Mouse (Mus musculus): Measurements from ENCODE around the gene Apom. TPM values are rescaled to one million over a fixed set of nuclear protein-coding genes. Genes with fewer than 3 reads are reported as not detected.

Gene Apom
- polyA plus RNA-seq, 1 experiment from 2014 or later: 18.3 TPM

GRCm38 (mm10) chr17:35083929-35084497 is 47.8 kb downstream of the Apom start:
- Histone ChIP-seq H3K27me3 (replicated peaks; ENCODE audit: control insufficient read depth, insufficient read depth, low read length) (no peaks in the 10 kb centered on the region), H3K36me3 (ENCODE audit: control insufficient read depth, insufficient read depth) (no peaks in the 10 kb centered on the region), H3K4me2 (replicated peaks; ENCODE audit: low read depth) (no peak overlapping the region), H3K9ac (ENCODE audit: low read depth, low read length) (no peak overlapping the region), H3K27ac (ENCODE audit: low read depth, low read length) (no peak overlapping the region), H3K9me3 (ENCODE audit: control insufficient read depth) (no peaks in the 10 kb centered on the region), H3K4me3 (ENCODE audit: low read depth, low read length) (no peak overlapping the region), H3K4me1 (replicated peaks; ENCODE audit: control insufficient read depth, insufficient read depth, low read length) (peaks cover 2% of the 10 kb centered on the region; the same call in 1 of the 2 replicates)
- whole genome bisulfite sequencing: 65% methylated on average over 3 of the region's 3 CpGs
- TF ChIP-seq CTCF (IDR thresholded peaks at IDR 0.05; ENCODE audit: low read depth): no peak
- no peak for ATAC-seq

GRCm38 (mm10) chr17:35082841-35083576 is 48.8 kb downstream of the Apom start:
- Histone ChIP-seq H3K27me3 (replicated peaks; ENCODE audit: control insufficient read depth, insufficient read depth, low read length) (no peaks in the 10 kb centered on the region), H3K4me3 (ENCODE audit: low read depth, low read length) (no peak overlapping the region), H3K27ac (ENCODE audit: low read depth, low read length) (no peak overlapping the region), H3K36me3 (ENCODE audit: control insufficient read depth, insufficient read depth) (no peaks in the 10 kb centered on the region), H3K4me1 (replicated peaks; ENCODE audit: control insufficient read depth, insufficient read depth, low read length) (peaks cover 5% of the 10 kb centered on the region; the same call in 1 of the 2 replicates), H3K9me3 (ENCODE audit: control insufficient read depth) (no peaks in the 10 kb centered on the region), H3K9ac (ENCODE audit: low read depth, low read length) (no peak overlapping the region), H3K4me2 (replicated peaks; ENCODE audit: low read depth) (no peak overlapping the region)
- no peak for TF ChIP-seq CTCF (IDR thresholded peaks at IDR 0.05; ENCODE audit: low read depth)
- 87% methylated on average over 16 of the region's 16 CpGs for WGBS
- no peak for ATAC-seq

- no peak for TF ChIP-seq CTCF (IDR thresholded peaks at IDR 0.05; ENCODE audit: low read depth)
- Histone ChIP-seq H3K4me3 (ENCODE audit: low read depth, low read length) (no peak overlapping the region), H3K27ac (ENCODE audit: low read depth, low read length) (0 out of 2 replicates have a peak overlapping the region, but pooled peaks have one; percentile 41), H3K9me3 (ENCODE audit: control insufficient read depth) (no peaks in the 10 kb centered on the region), H3K27me3 (replicated peaks; ENCODE audit: control insufficient read depth, insufficient read depth, low read length) (no peaks in the 10 kb centered on the region), H3K4me1 (replicated peaks; ENCODE audit: control insufficient read depth, insufficient read depth, low read length) (peaks cover 11% of the 10 kb centered on the region; the same call in 1 of the 2 replicates), H3K4me2 (replicated peaks; ENCODE audit: low read depth) (no peak overlapping the region), H3K36me3 (ENCODE audit: control insufficient read depth, insufficient read depth) (no peaks in the 10 kb centered on the region), H3K9ac (ENCODE audit: low read depth, low read length) (no peak overlapping the region)
- 89% methylated on average over 4 of the region's 4 CpGs for WGBS
- ATAC-seq: no peak
Measured at GRCm38 (mm10) chr17:35080710-35081109, 51.1 kb downstream of the Apom start.

GRCm38 (mm10) chr17:35080248-35080647 is 51.6 kb downstream of the Apom start:
- Histone ChIP-seq H3K4me2 (replicated peaks; ENCODE audit: low read depth) (peak overlapping the region; percentile 32; the same call in 1 of the 2 replicates), H3K4me1 (replicated peaks; ENCODE audit: control insufficient read depth, insufficient read depth, low read length) (peaks cover 11% of the 10 kb centered on the region; the same call in 1 of the 2 replicates), H3K27ac (ENCODE audit: low read depth, low read length) (peak overlapping the region; percentile 41; the same call in 1 of the 2 replicates), H3K27me3 (replicated peaks; ENCODE audit: control insufficient read depth, insufficient read depth, low read length) (no peaks in the 10 kb centered on the region), H3K9me3 (ENCODE audit: control insufficient read depth) (no peaks in the 10 kb centered on the region), H3K9ac (ENCODE audit: low read depth, low read length) (0 out of 2 replicates have a peak overlapping the region, but pooled peaks have one; percentile 11), H3K4me3 (ENCODE audit: low read depth, low read length) (no peak overlapping the region), H3K36me3 (ENCODE audit: control insufficient read depth, insufficient read depth) (no peaks in the 10 kb centered on the region)
- peak; percentile 28 for ATAC-seq
- TF ChIP-seq CTCF (IDR thresholded peaks at IDR 0.05; ENCODE audit: low read depth): no peak
- 32% methylated on average over 6 of the region's 6 CpGs for WGBS

GRCm38 (mm10) chr17:35079778-35080177 is 52.1 kb downstream of the Apom start:
- no peak overlapping the region for H3K4me3 ChIP-seq (ENCODE audit: low read depth, low read length)
- peak; percentile 58 for TF ChIP-seq CTCF (IDR thresholded peaks at IDR 0.05; ENCODE audit: low read depth)
- H3K4me1 ChIP-seq (replicated peaks; ENCODE audit: control insufficient read depth, insufficient read depth, low read length): peaks cover 11% of the 10 kb centered on the region; the same call in 1 of the 2 replicates
- H3K27me3 ChIP-seq (replicated peaks; ENCODE audit: control insufficient read depth, insufficient read depth, low read length): no peaks in the 10 kb centered on the region
- peak overlapping the region; percentile 32; the same call in 1 of the 2 replicates for H3K4me2 ChIP-seq (replicated peaks; ENCODE audit: low read depth)
- no peaks in the 10 kb centered on the region for H3K36me3 ChIP-seq (ENCODE audit: control insufficient read depth, insufficient read depth)
- H3K27ac ChIP-seq (ENCODE audit: low read depth, low read length): peak overlapping the region; percentile 41; the same call in 1 of the 2 replicates
- H3K9ac ChIP-seq (ENCODE audit: low read depth, low read length): 0 out of 2 replicates have a peak overlapping the region, but pooled peaks have one; percentile 11
- H3K9me3 ChIP-seq (ENCODE audit: control insufficient read depth): no peaks in the 10 kb centered on the region
- 28% methylated on average over 9 of the region's 9 CpGs for whole genome bisulfite sequencing
- ATAC-seq: peak; percentile 76

Other genes with a start within 250 kb of the Apom start
- 60.3 and 66.2 TPM in 2 replicates for gene C2, start 233.8 kb downstream of the Apom start, polyA plus RNA-seq (2015; fragmentation: Nextera tagmentation; extraction: Ambion mirVana)
- gene Ehmt2, start 233.6 kb downstream of the Apom start, polyA plus RNA-seq (2015; fragmentation: Nextera tagmentation; extraction: Ambion mirVana): 35.8 and 40.3 TPM in 2 replicates
- 119 and 128 TPM in 2 replicates for gene Slc44a4, start 217.6 kb downstream of the Apom start, polyA plus RNA-seq (2015; fragmentation: Nextera tagmentation; extraction: Ambion mirVana)
- 522 and 580 TPM in 2 replicates for gene Neu1, start 200.8 kb downstream of the Apom start, polyA plus RNA-seq (2015; fragmentation: Nextera tagmentation; extraction: Ambion mirVana)
- gene Hspa1b, start 172.8 kb downstream of the Apom start, polyA plus RNA-seq (2015; fragmentation: Nextera tagmentation; extraction: Ambion mirVana): 0.64 and 1.1 TPM in 2 replicates
- gene Gm20481, start 162.1 kb downstream of the Apom start, polyA plus RNA-seq (2015; fragmentation: Nextera tagmentation; extraction: Ambion mirVana): 0.43 TPM in 1 of 2 replicates, not detected in the other
- gene Hspa1a, start 159.9 kb downstream of the Apom start, polyA plus RNA-seq (2015; fragmentation: Nextera tagmentation; extraction: Ambion mirVana): 6.4 and 6.5 TPM in 2 replicates
- gene Hspa1l, start 159.3 kb downstream of the Apom start, polyA plus RNA-seq (2015; fragmentation: Nextera tagmentation; extraction: Ambion mirVana): 0.22 and 0.25 TPM in 2 replicates
- 70.6 and 76.6 TPM in 2 replicates for gene Lsm2, start 150.2 kb downstream of the Apom start, polyA plus RNA-seq (2015; fragmentation: Nextera tagmentation; extraction: Ambion mirVana)
- gene Vars, start 131.1 kb downstream of the Apom start, polyA plus RNA-seq (2015; fragmentation: Nextera tagmentation; extraction: Ambion mirVana): 74.0 and 84.2 TPM in 2 replicates
- 0.12 and 0.20 TPM in 2 replicates for gene Vwa7, start 115.5 kb downstream of the Apom start, polyA plus RNA-seq (2015; fragmentation: Nextera tagmentation; extraction: Ambion mirVana)
- gene Sapcd1, start 104.0 kb downstream of the Apom start, polyA plus RNA-seq (2015; fragmentation: Nextera tagmentation; extraction: Ambion mirVana): 3.2 and 4.6 TPM in 2 replicates
- gene Msh5, start 85.3 kb downstream of the Apom start, polyA plus RNA-seq (2015; fragmentation: Nextera tagmentation; extraction: Ambion mirVana): 1.4 and 3.0 TPM in 2 replicates
- gene Clic1, start 82.1 kb downstream of the Apom start, polyA plus RNA-seq (2015; fragmentation: Nextera tagmentation; extraction: Ambion mirVana): 290 and 312 TPM in 2 replicates
- 62.0 and 68.3 TPM in 2 replicates for gene Ddah2, start 73.0 kb downstream of the Apom start, polyA plus RNA-seq (2015; fragmentation: Nextera tagmentation; extraction: Ambion mirVana)
- gene Ly6g6c, start 66.7 kb downstream of the Apom start, polyA plus RNA-seq (2015; fragmentation: Nextera tagmentation; extraction: Ambion mirVana): 0.12 TPM in 1 of 2 replicates, not detected in the other
- gene Mpig6b, start 65.9 kb downstream of the Apom start, polyA plus RNA-seq (2015; fragmentation: Nextera tagmentation; extraction: Ambion mirVana): 0.13 and 0.17 TPM in 2 replicates
- gene Ly6g6e, start 55.1 kb downstream of the Apom start, polyA plus RNA-seq (2015; fragmentation: Nextera tagmentation; extraction: Ambion mirVana): 2.2 TPM in 2 replicates
- gene Ly6g6d, start 54.0 kb downstream of the Apom start, polyA plus RNA-seq (2015; fragmentation: Nextera tagmentation; extraction: Ambion mirVana): 3.8 and 4.9 TPM in 2 replicates
- gene Ly6g6f, start 46.4 kb downstream of the Apom start, polyA plus RNA-seq (2015; fragmentation: Nextera tagmentation; extraction: Ambion mirVana): not detected in 2 replicates
- gene Abhd16a, start 42.8 kb downstream of the Apom start, polyA plus RNA-seq (2015; fragmentation: Nextera tagmentation; extraction: Ambion mirVana): 101 and 103 TPM in 2 replicates
- not detected in 2 replicates for gene Ly6g5c, start 23.8 kb downstream of the Apom start, polyA plus RNA-seq (2015; fragmentation: Nextera tagmentation; extraction: Ambion mirVana)
- 0.46 and 0.59 TPM in 2 replicates for gene Ly6g5b, start 16.6 kb downstream of the Apom start, polyA plus RNA-seq (2015; fragmentation: Nextera tagmentation; extraction: Ambion mirVana)
- 15.0 and 16.6 TPM in 2 replicates for gene Gpank1, start 10.6 kb downstream of the Apom start, polyA plus RNA-seq (2015; fragmentation: Nextera tagmentation; extraction: Ambion mirVana)
- 262 and 264 TPM in 2 replicates for gene Csnk2b, start 10.0 kb downstream of the Apom start, polyA plus RNA-seq (2015; fragmentation: Nextera tagmentation; extraction: Ambion mirVana)
- gene D17H6S53E, start 5.7 kb downstream of the Apom start, polyA plus RNA-seq (2015; fragmentation: Nextera tagmentation; extraction: Ambion mirVana): 26.3 and 29.7 TPM in 2 replicates
- 37.4 and 46.0 TPM in 2 replicates for gene Bag6, start 3.1 kb upstream of the Apom start, polyA plus RNA-seq (2015; fragmentation: Nextera tagmentation; extraction: Ambion mirVana)
- gene Prrc2a, start 32.8 kb upstream of the Apom start, polyA plus RNA-seq (2015; fragmentation: Nextera tagmentation; extraction: Ambion mirVana): 40.0 and 54.1 TPM in 2 replicates
- gene Aif1, start 44.0 kb upstream of the Apom start, polyA plus RNA-seq (2015; fragmentation: Nextera tagmentation; extraction: Ambion mirVana): 23.1 and 25.4 TPM in 2 replicates
- gene Lst1, start 56.4 kb upstream of the Apom start, polyA plus RNA-seq (2015; fragmentation: Nextera tagmentation; extraction: Ambion mirVana): 11.3 and 12.9 TPM in 2 replicates
- gene Ltb, start 62.4 kb upstream of the Apom start, polyA plus RNA-seq (2015; fragmentation: Nextera tagmentation; extraction: Ambion mirVana): 1.7 and 2.4 TPM in 2 replicates
- gene Tnf, start 70.0 kb upstream of the Apom start, polyA plus RNA-seq (2015; fragmentation: Nextera tagmentation; extraction: Ambion mirVana): 0.17 and 0.27 TPM in 2 replicates
- 0.10 and 0.42 TPM in 2 replicates for gene Lta, start 73.3 kb upstream of the Apom start, polyA plus RNA-seq (2015; fragmentation: Nextera tagmentation; extraction: Ambion mirVana)
- gene Gm16181, start 88.8 kb upstream of the Apom start, polyA plus RNA-seq (2015; fragmentation: Nextera tagmentation; extraction: Ambion mirVana): 0.23 and 0.30 TPM in 2 replicates
- 4.1 and 4.3 TPM in 2 replicates for gene Atp6v1g2, start 101.6 kb upstream of the Apom start, polyA plus RNA-seq (2015; fragmentation: Nextera tagmentation; extraction: Ambion mirVana)
- gene Nfkbil1, start 103.7 kb upstream of the Apom start, polyA plus RNA-seq (2015; fragmentation: Nextera tagmentation; extraction: Ambion mirVana): 8.1 and 8.2 TPM in 2 replicates
- gene Ddx39b, start 109.7 kb upstream of the Apom start, polyA plus RNA-seq (2015; fragmentation: Nextera tagmentation; extraction: Ambion mirVana): 125 and 127 TPM in 2 replicates
- gene H2-D1, start 130.7 kb upstream of the Apom start, polyA plus RNA-seq (2015; fragmentation: Nextera tagmentation; extraction: Ambion mirVana): 672 and 681 TPM in 2 replicates
- 56.2 and 60.6 TPM in 2 replicates for gene H2-Q1, start 188.4 kb upstream of the Apom start, polyA plus RNA-seq (2015; fragmentation: Nextera tagmentation; extraction: Ambion mirVana)
- gene H2-Q2, start 210.2 kb upstream of the Apom start, polyA plus RNA-seq (2015; fragmentation: Nextera tagmentation; extraction: Ambion mirVana): 693 and 712 TPM in 2 replicates
- gene H2-Q4, start 247.6 kb upstream of the Apom start, polyA plus RNA-seq (2015; fragmentation: Nextera tagmentation; extraction: Ambion mirVana): 11.9 and 14.0 TPM in 2 replicates

All from intestine, postnatal 0 days (tissue).